Mouse (Mus musculus) 3134 (cell line): ENCODE measurements around the gene Prr7.
"Not testable (repeated sequence)": the region's sequence is repeated elsewhere in the genome, so short reads cannot be mapped to it uniquely, and the experiment has no call there.

Source experiments
- DNase-seq: peaks from one replicate; pipeline ENCODE4 v3.0.0-alpha.2; 2011; ENCODE audit warnings: low spot score; ENCODE audit not compliant: insufficient read length; ENCODE audit errors: extremely low read depth

Prr7 gene

DNA sequence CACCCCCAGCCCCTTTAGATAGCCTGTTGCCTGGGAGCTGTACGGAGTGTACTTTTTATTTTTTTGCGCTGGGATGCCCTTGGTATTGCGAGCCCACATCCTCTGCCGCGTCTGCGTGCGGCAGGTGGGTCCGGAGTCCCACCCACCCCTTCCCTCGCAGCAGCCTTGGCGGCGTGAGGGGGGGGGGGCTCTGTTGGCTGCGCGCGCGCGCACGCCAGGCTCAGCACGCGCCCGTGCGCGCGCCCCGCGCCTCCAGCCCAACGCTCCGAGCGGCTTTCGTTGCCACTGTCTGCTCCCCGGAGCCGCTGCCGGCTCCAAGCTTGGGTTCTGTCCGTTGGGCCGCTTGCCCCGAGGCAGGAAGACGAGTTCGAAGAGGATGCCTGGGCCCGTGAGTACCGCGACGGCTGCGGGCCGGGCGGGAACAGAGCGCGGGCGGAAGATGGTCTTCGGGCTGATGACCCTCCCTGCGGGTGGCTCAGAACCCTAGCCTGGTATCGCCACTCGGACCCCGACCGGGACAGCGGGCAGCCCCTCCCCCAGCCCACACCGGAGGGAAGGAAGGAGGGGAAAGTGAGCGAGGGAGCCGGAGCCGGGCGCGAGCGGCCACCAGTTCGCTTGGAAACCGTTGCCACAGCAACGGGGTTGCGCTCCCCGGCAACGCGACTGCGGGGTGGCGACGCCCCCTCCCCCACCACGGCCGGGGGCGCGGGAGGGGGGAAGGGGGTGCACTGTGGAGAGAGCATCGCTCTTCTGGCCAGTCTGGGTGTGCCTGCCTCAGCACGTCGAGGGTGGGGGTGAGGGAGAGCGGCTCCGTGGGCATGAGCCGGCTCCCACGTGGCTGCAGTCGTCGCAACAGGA, at the start of gene Prr7:
TSS of gene Prr7 (plus strand) at position 241 of the 858 bp plus-strand sequence.
- no peak for DNase-seq

DNA sequence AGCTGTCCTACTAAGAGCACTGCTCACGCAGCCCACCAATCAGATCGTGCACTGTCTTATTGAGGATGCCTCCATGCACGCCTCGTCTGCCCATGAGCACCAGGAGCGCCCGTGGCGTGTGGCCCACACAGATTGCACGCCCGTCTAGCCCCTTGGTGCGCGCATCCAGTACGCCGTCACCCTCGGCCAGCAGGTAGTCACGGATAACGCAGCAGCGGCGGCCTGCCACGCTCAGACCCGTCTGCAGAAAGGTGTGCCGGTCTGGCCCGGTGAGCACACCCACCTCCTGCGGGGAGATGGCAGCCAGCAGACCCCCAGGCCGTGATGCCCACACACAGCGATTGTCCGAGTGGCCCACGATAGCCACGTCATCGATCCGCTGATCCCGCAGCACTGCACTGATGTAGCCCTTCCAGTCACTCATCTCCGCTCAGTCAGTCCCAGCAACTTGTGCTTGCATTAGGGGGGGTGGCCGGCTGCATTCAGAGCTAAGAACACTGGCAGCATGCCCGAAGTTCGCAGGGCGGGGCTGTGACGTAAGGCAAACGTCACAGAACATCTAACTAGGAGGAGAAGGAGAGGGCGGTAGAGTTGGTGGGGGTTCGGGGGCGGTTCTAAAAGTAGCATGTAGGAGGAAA, 49.2 kb upstream of the Prr7 start, which contains the start of gene Pfn3:
TSS of gene Pfn3 (minus strand) at position 490 of the 638 bp plus-strand sequence.
- DNase-seq = no peak

DNA sequence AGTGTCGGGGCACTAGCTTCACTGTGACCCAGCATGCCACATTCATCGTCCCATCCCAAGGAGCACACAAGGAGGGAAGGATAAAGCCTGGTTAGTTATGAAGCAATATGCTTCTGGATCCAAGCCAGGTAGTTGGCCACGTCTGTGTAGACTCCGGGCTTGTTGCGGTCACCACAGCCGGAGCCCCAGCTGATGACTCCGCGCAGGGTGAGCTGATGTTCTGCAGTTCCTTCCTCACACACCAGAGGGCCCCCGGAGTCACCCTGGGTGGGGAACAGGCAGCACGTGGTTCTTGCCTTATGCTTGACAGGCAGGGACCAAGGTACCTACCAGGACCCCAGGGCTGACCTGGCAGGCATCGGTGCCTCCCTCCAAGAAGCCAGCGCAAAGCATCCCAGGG, 46.1 kb upstream of the Prr7 start:
- peak; percentile 88 for DNase-seq

DNA sequence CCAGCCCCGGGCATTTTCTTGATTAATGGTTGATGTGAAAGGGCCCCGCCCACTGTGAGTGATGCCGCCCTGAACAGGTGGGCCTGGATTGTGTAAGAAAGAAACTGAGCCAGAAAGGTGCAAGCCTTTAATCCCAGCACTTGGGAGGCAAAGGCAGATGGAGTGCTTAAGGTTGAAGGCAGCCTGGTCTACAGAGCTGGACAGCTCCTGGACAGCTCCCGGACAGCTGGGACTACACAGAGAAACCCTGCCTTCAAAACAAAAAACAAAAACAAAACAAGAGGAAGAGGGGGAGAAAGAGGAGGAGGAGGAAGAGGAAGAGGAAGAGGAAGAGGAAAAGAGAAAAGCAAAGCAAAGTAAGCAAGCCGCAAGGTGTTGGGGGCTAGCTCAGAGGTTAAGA, 44.9 kb upstream of the Prr7 start:
- DNase-seq = no peak

DNA sequence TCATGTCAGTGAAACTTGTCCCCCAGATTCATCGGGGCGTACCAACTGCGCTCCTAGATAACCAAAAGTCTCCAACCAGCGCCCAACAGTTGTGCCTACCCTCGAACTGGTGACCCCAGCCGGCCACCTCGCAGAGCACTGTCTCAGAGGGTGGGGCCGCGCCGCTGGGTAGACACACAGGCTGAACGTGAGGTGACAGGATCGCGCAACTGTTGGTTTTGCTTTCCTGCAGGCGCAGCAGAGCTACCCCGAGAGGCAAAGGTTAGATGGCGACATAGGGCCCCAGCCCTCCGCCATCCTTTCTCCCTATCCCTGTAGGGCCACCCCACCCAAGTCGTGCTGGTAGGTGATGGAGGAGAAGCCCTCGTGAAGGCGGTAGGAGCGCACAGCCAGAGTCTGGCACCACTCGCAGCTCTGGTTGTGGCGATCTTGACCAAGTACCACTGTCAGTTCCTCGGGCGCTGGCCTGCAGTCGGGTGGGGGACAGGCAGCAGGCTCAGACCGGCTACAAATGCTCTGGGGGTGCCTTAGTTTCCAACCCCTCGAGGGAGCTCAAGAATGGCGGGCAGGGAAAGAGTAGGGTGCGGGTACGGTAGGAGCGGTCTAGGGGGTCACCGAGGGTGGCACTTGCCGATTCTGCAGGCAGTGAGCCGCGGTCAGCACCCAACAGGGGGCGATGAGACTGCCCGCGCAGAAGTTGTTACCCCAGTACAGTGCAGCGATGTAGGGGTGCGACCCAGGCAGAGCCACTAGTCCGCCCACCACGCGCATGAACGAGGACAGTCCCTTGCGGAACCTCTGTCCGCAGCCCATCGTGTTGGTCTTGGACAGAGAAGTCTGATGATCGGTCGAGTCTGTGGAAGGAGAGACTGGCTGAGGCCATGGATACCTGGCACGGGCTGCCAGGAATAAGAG, 43.8 kb upstream of the Prr7 start:
- no peak for DNase-seq

DNA sequence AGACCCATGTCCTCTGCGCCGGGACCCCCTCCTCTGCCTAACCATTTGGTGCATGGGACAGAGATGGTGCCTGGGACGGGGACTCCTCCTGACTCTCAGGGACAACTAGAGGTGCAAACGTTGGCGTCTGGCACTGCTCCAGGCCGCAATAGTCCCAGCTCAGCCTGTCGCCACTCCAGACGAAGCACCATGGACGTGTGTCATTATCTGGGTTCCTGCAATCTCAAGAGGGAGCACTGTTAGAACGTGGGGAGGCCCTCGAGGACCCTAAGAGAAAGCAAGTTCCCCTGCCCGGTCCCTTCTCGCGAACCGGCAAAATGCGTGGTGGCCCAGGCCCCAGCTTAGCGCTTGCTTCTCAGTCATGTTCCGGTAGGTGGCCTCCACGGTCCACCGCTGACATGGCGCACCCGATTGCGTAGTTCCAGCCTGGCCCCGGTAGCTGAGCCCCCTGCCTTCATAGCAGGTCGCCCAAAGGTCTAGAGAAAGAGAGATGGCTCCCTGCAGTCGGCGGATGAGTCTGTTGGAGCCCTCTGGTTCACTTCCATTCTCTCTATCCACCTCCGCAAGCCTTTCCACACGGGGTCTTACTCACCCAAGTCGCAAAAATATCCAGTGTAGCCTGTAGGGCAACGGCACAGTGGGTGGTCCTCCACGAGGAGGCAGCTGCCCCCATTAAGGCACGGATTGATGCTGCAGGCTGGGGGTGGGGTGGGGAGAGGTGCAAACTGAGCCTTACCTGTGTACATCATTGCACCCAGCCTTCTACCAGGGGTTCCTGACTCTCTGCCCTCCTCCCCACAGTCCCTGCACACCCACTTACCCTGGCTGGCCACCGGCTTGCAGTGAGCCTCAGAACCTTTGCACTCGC, 42.9 kb upstream of the Prr7 start:
- no peak for DNase-seq

DNA sequence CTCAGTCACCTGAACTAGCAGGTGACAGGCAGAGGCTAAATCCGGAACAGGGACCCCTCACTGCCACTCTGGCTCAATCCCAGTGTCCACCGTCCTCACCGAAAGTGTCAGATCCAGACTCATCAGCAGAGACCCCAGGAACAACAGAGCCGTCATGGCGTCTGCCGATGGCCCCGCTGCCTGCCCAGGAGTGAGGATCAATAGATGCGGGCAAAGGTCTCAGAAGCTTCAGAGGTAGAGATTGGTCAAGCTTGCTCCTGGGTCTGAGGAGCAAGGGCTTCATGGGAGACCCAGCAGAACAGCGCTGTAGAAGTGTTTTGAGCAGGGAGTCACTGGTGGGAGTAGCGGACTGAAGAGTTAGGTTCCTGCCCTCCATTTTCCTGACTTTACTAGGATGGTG, 37.5 kb upstream of the Prr7 start, which contains the start of gene F12:
TSS of gene F12 (minus strand) at position 181 of the 400 bp plus-strand sequence.
- no peak for DNase-seq

DNA sequence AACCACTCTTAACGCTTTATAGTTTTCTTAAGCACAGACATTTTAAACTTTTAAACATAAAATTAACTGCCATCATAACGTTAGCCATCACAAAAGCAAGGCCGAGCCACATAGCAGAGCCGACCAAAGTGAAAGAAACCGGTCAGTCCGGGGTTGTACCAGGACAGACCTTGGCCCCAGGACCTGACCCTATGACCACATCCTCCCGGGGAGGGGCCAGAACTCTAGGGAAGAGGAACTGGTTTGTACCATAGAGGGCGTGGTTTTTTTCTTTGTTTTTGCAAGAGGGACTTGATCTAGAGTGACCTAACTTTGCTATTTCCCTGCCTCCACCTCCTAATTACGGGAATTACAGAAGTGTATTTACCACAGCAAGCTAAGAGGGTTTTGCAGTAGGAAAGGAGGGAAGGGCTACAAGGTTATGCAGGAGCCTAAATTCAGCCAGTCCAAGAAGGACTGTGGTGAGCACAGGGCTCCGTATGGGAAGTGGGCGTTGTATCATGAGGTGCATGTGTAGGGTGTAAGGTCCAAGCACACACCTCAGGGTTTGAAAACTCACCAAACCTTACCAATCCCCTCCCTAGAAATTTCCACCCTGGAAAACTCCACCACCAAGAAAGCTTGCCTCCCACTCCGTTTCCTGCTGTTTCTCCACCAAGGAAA, 34.7 kb upstream of the Prr7 start:
- DNase-seq = peak; percentile 59

DNA sequence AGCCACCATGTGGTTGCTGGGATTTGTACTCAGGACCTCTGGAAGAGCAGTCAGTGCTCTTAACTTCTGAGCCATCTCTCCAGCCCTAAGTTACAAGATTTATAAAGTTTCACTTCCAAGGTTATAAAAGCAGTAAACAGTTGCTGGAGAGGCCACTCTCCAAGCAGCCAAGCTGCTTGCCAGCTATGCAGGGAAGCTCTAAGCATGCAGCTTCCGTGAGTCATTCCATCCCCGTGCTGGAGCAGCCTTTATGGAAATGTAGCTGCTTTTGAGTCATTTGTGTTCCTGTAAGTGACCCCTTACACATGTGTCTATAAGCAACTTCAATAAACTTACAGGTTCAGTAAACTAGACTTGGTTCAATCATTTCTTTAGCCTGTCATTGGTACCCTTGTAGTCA, 33.5 kb upstream of the Prr7 start:
- DNase-seq = no peak

DNA sequence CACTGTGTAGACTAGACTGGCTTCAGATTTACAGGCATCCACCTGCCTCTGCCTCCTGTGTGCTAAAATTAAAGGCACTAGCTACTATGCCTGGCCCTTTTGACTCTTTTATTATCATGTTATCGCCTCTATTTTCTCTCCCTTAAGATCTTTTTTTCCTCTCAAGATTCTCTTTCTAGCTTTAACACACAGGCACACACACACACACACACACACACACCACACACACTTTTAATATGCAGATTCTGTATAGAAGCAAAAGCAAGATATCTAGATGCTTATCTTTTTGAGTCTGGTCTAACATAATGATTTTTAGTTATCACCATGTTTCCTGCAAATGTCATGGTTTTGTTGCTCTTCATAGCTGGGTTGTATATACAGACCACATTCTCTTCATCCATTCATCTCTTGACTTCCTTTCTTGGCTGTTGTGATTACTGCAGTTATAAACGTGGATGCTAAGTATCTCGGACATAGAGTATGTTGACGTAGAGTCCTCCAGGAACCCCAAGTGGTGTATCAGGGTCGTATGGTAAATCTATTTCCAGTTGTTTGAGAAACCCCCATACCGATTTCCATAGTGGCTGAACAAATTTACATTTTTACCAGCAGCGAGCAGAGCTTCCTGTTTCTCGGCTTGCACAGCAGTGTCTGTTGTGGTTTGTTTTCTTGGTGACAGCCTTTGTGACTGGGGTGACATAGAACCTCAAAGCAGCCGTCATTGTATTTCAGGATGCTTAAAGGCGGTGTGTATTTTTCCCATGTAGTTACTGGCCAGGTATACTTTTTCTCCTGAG, 32.0 kb upstream of the Prr7 start:
- DNase-seq = no peak

DNA sequence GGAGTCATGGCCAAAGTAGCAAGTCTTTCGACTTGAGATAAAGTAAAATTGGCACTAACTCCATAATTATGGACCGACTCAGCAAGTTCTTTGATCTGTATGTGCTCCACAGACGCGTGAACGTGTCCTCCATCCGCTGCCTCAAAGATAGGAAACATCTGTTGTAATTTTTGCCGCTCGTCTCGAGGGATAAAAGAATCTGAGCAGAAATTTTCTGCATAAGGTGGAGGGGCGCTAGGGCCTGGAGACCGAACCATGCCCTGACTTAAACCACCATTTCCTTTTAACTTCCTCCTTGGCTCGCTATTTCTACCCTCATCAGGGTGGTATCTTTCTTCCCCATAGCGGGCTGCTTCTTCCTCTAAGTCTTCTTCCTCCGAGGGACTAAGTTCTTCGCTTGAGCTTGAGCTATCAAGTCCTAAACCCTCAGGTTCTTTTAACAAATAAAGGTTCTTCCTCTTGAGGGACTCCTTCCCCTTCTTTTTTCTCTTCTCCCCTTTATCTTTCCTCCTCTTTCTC, 26.9 kb upstream of the Prr7 start:
- not testable (repeated sequence) for DNase-seq

DNA sequence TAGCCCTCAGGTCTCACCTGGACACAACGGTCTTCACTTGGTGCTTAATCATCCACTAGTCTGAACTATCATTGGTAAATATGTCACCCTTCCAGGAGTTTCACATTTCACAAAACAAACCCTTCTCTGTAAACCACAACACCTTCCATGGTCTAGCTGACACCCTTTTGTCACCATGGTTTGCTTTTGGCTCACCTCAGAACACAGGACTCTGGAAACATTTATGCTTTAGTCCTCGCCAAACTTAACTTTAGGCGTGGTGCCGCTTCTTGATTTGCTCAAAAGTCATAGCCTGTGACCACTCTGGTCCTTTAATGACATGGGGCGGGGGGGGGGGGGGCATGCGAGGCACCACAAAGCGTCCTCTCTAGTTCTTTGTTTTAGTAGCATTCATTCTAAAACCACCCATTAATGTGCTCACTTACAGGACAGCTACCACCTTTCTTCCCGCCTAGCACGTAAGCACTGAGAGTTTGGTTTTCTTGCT, 20.2 kb upstream of the Prr7 start:
- DNase-seq = no peak

DNA sequence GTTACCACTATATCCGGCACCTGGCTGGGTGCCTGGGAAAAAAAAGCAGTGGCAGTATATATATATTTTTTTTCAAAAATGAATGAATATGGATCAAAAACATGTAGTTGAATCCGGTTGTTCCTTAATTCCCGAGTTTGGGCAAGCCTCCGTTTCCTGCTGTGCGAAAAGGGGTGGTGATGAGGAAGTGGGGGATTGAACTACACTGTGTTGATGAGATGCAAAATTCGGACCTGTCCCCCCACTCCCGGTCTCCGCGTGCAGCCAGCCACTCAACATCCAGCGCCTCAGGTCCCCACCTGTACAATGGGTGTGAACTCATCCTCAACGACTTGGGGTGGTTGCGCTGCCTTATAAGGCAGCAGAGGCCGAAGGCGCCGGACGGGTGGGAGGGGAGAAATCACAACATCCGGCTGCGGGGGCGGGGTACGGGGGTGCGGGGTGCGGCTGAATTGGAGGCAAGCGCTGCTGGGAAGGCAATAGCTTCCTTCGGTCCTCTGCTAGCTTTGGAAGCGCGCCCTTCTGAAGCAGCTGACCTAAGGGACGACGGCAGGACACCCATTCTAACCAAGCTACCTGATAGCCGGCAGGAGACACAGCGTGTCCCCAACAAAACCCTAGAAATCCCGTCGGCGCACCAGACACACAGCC, 19.7 kb upstream of the Prr7 start:
- DNase-seq = peak; percentile 87

DNA sequence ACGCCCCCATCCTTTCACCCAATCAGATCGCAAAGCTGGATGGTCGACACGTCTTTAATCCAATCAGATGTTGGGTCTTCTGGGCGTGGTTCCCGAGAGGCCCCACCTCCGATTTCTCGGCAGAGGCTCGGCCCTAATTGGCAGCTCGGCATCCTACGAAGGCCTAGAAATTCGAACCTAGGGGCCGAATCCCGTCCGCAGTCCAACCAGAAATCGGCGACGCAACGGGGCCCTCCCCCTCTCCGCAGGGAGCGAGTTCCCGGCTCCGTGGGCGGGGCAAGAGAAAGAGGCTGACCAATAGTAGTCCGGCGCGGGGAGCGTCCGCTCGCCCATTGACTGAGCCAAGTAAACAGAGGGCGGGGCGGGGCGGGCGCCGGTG, 19.1 kb upstream of the Prr7 start, which contains the start of gene Grk6:
TSS of gene Grk6 (plus strand) at position 136 of the 379 bp plus-strand sequence.
- peak; percentile 98 for DNase-seq

DNA sequence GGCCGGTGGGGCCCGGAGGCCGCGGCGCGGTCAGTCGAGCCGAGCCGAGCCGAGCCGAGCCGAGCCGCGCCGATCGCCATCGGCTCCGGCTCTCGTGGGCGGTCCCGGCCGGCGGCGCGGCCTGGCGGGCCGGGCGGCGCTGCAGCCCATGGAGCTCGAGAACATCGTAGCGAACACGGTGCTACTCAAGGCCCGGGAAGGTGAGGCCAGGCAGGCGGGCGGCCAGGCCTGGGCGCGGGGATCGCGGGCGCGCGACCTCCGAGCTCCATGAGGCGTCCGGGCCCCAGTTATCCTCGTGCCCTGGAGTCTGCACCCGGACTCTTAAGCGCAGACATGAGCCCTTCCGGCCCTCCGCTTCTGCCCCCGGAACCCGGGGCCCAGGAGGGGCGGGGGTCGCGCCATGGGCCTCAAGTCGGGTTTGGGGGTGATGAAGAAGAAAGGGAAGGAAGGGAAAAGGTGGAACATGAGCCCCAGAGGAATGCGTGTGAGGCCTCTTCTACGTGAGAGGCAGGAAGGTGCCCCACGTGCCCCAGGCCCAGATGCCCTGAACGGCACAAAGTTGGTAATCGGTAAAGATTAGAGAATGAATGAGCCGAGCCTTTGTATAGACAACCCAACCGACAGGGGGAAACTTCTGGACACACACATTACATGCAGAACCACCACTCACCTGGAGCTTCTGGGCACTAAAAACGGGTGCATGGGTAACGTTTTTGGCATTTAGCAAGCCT, 18.5 kb upstream of the Prr7 start:
- peak; percentile 74 for DNase-seq

DNA sequence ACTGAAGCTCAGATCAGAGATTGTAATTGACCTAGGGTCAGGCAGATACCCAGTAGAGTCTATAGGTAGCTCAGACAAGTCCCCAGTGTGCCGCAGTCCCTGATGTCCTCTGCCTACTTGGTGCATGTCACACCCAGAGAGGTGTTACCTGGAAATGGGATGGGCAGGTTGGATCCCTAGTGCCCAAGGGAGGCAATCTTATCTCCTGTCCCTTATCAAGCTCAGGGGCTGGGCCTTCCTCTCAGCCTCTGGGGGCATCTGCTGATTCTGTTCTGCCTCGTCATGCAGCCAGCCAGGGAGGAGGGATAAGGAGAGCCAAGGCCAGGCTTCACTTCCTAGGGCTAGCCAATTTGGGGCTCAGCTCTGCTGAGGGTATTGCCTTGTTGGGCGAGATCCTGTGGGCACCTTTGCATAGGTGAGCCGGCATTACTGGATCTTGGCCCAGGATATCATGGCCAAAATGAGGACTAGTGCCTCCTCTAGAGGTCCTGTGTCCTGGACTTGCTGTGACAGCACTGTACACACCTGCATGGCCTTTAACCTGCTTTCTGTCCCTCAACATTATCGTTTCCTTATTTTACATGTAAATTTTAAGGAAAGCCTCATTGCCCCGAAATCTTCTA, 17.5 kb upstream of the Prr7 start:
- no peak for DNase-seq

DNA sequence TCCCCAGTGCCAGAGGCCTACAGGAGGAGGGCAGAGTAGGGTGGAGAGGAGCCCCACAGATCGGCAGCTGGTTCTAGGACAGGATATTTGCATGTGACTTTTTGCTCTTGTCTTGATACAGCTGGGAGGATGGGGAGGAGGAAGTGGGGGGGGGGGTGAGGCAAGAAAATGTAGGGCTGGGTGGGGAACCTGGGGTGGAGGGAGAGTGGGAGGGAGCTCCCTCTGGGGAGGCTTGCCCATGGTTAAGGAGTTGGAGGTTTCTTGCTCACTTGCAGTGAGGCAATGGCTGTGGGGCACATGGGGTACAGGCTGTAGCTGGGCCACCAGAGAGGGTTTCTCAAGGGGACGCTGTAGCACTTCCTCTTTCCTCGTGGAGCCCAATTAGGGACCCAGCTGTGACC, 16.5 kb upstream of the Prr7 start:
- DNase-seq = no peak
